ENCODE assay signal across 18 mouse cellular contexts in the genomic region with DNA sequence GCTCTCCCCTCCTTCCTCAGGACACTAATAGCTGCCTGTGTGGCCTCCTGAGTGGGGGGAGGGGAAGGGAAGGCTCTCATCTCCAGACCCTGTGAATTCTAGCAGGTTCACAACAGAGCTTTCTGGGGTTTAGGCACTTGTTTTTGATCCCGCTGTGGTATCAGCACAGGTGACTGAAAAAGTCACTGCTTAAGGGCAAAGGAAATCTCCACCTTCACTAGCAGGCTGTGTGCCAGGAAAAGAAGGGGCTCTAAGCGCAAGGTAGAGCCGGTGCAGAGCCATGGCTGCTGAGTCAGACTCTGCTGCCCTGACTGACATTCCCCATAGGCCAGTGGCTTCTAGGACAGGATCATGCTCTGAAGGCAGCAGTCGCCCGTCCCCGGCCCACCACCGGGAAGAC. TPM values are rescaled to one million over a fixed set of nuclear protein-coding genes. Genes with fewer than 3 reads are reported as not detected.
DNase-seq lines count a peak whose midpoint lies in the region; ATAC-seq and TF ChIP-seq lines count a peak whose summit lies in the region.
"Had no signal": no experiment of that assay in that cellular context is flagged by ENCODE, and none has a peak within 500 bp of the region (broad histone marks: within the 10 kb centered on the region; RNA-seq: fewer than 3 reads in every experiment).

No protein-coding gene starts in this region.

- no peak for TF ChIP-seq CTCF in gastrocnemius, adult 2 months (IDR thresholded peaks at IDR 0.05)

- H3K27ac ChIP-seq in gastrocnemius, adult 2 months, result peak overlapping the region; percentile 72
- H3K27ac ChIP-seq: hindbrain, embryonic 15.5 days; left cerebral cortex, adult 2 months; limb, embryonic 12.5 days; midbrain, embryonic 13.5 days had no signal

- H3K4me3 ChIP-seq in gastrocnemius, adult 2 months, result no peak overlapping the region; the same call in 1 of the 2 replicates
- H3K4me3 ChIP-seq: hindbrain, embryonic 15.5 days; left cerebral cortex, adult 2 months; limb, embryonic 12.5 days; midbrain, embryonic 13.5 days had no signal

- peak; percentile 51 for ATAC-seq in inflammation-experienced regulatory T-cells, adult 6 months
- ATAC-seq in megakaryocyte-erythroid progenitor cell, adult 5-6 weeks (replicated peaks; ENCODE audit: low FRiP score, low TSS enrichment, poor library complexity, severe bottlenecking), result 0 out of 2 replicates have a peak, but pooled peaks have one; percentile 29
- ATAC-seq: forebrain, postnatal 0 days; intestine, postnatal 0 days; midbrain, embryonic 13.5 days had no signal

- DNase-seq in gastrocnemius, adult 2 months, result no peak
- no peak for DNase-seq in gastrocnemius, adult 18-20 months (ENCODE audit: low spot score)
- peak; percentile 34 for DNase-seq in thymus, postnatal 0 days (ENCODE audit: low spot score)
- no peak for DNase-seq in thymus, postnatal 36 days
- DNase-seq in layer of hippocampus, postnatal 14 days (ENCODE audit: low spot score in 2 of 2), result no peak
- DNase-seq in urinary bladder, adult 2 months (ENCODE audit: low spot score), result no peak
- DNase-seq: cerebellum, postnatal 25 days; forebrain, postnatal 0 days; heart, postnatal 36 days; kidney, postnatal 10 days; right cerebral cortex, adult 18-20 months had no signal

- intact Hi-C loops in gastrocnemius, adult 2 months (cut with DNase I), result no loop called here

RNA-seq across cellular contexts. Expression of a gene that starts 15.8 kb away (rescaled TPM):
- total RNA-seq in gastrocnemius, adult 2 months (2021), result 10 to 100 TPM; 59.3 to 66.2 TPM
- 10 to 100 TPM; 64.7 TPM for total RNA-seq in gastrocnemius, adult 18-20 months (2021)
- polyA plus RNA-seq in thymus, postnatal 0 days (2015; fragmentation: Nextera tagmentation; extraction: Ambion mirVana), result 2.5 and 2.6 TPM in 2 replicates
- polyA plus RNA-seq in inflammation-experienced regulatory T-cells, adult 6 months (2017; shearing (Covaris generic)), result 1 to 10 TPM; 2.4 to 2.9 (median 2.6) TPM
- total RNA-seq in megakaryocyte-erythroid progenitor cell, adult 5-6 weeks (2014; fragmentation: Nextera tagmentation), result 26.4 and 28.6 TPM in 2 replicates
- total RNA-seq in megakaryocyte-erythroid progenitor cell, adult 5-6 weeks (2017), result 24.3 and 26.6 TPM in 2 replicates
- total RNA-seq in layer of hippocampus, postnatal 14 days (2021), result 100 to 1,000 TPM; 115 to 118 TPM
- polyA plus RNA-seq in urinary bladder, adult 2 months (2012; rRNA removed), result 17.2 and 19.1 TPM in 2 replicates

RNA-seq across cellular contexts. Expression of a gene that starts 25.5 kb away (rescaled TPM):
- 100 to 1,000 TPM; 141 to 159 TPM for total RNA-seq in gastrocnemius, adult 2 months (2021)
- total RNA-seq in gastrocnemius, adult 18-20 months (2021), result 100 to 1,000 TPM; 150 to 167 TPM
- 711 and 747 TPM in 2 replicates for polyA plus RNA-seq in thymus, postnatal 0 days (2015; fragmentation: Nextera tagmentation; extraction: Ambion mirVana)
- 100 to 1,000 TPM; 461 to 576 (median 475) TPM for polyA plus RNA-seq in inflammation-experienced regulatory T-cells, adult 6 months (2017; shearing (Covaris generic))
- total RNA-seq in megakaryocyte-erythroid progenitor cell, adult 5-6 weeks (2014; fragmentation: Nextera tagmentation), result 226 and 360 TPM in 2 replicates
- total RNA-seq in megakaryocyte-erythroid progenitor cell, adult 5-6 weeks (2017), result 171 and 175 TPM in 2 replicates
- 100 to 1,000 TPM; 140 to 149 TPM for total RNA-seq in layer of hippocampus, postnatal 14 days (2021)
- 264 and 322 TPM in 2 replicates for polyA plus RNA-seq in urinary bladder, adult 2 months (2012; rRNA removed)

RNA-seq across cellular contexts. Expression of a gene that starts 28.4 kb away (rescaled TPM):
- total RNA-seq in gastrocnemius, adult 2 months (2021), result 1 to 10 TPM; 1.7 to 2.9 TPM
- total RNA-seq in gastrocnemius, adult 18-20 months (2021), result 1 to 10 TPM in 1 of 2 experiments, under 1 TPM in 1; 0.96 to 2.3 TPM
- 4.8 and 5.4 TPM in 2 replicates for polyA plus RNA-seq in thymus, postnatal 0 days (2015; fragmentation: Nextera tagmentation; extraction: Ambion mirVana)
- polyA plus RNA-seq in inflammation-experienced regulatory T-cells, adult 6 months (2017; shearing (Covaris generic)), result 1 to 10 TPM; 4.6 to 6.9 (median 5.4) TPM
- 6.8 and 19.0 TPM in 2 replicates for total RNA-seq in megakaryocyte-erythroid progenitor cell, adult 5-6 weeks (2014; fragmentation: Nextera tagmentation)
- total RNA-seq in megakaryocyte-erythroid progenitor cell, adult 5-6 weeks (2017), result 0.23 and 0.28 TPM in 2 replicates
- 10 to 100 TPM; 29.9 to 32.7 TPM for total RNA-seq in layer of hippocampus, postnatal 14 days (2021)
- polyA plus RNA-seq in urinary bladder, adult 2 months (2012; rRNA removed), result 41.1 and 46.4 TPM in 2 replicates

RNA-seq across cellular contexts. Expression of a gene that starts 37.6 kb away (rescaled TPM):
- 1 to 10 TPM; 6.2 to 6.5 TPM for total RNA-seq in gastrocnemius, adult 2 months (2021)
- 1 to 10 TPM; 5.2 to 5.9 TPM for total RNA-seq in gastrocnemius, adult 18-20 months (2021)
- 17.7 and 18.5 TPM in 2 replicates for polyA plus RNA-seq in thymus, postnatal 0 days (2015; fragmentation: Nextera tagmentation; extraction: Ambion mirVana)
- polyA plus RNA-seq in inflammation-experienced regulatory T-cells, adult 6 months (2017; shearing (Covaris generic)), result 10 to 100 TPM; 23.0 to 28.1 (median 23.0) TPM
- 17.7 and 18.9 TPM in 2 replicates for total RNA-seq in megakaryocyte-erythroid progenitor cell, adult 5-6 weeks (2014; fragmentation: Nextera tagmentation)
- 20.4 and 23.3 TPM in 2 replicates for total RNA-seq in megakaryocyte-erythroid progenitor cell, adult 5-6 weeks (2017)
- total RNA-seq in layer of hippocampus, postnatal 14 days (2021), result 10 to 100 TPM; 21.3 to 21.4 TPM
- polyA plus RNA-seq in urinary bladder, adult 2 months (2012; rRNA removed), result 15.3 and 16.6 TPM in 2 replicates

RNA-seq across cellular contexts. Expression of a gene that starts 43.1 kb away (rescaled TPM):
- total RNA-seq in gastrocnemius, adult 2 months (2021), result 100 to 1,000 TPM in 1 of 2 experiments, 10 to 100 TPM in 1; 96.2 to 111 TPM
- total RNA-seq in gastrocnemius, adult 18-20 months (2021), result 100 to 1,000 TPM in 1 of 2 experiments, 10 to 100 TPM in 1; 96.7 to 102 TPM
- polyA plus RNA-seq in thymus, postnatal 0 days (2015; fragmentation: Nextera tagmentation; extraction: Ambion mirVana), result 35.0 and 40.4 TPM in 2 replicates
- 100 to 1,000 TPM in 1 of 3 experiments, 10 to 100 TPM in 2; 69.0 to 129 (median 86.9) TPM for polyA plus RNA-seq in inflammation-experienced regulatory T-cells, adult 6 months (2017; shearing (Covaris generic))
- 10.1 TPM in 1 of 2 replicates, not detected in the other for total RNA-seq in megakaryocyte-erythroid progenitor cell, adult 5-6 weeks (2014; fragmentation: Nextera tagmentation)
- total RNA-seq in megakaryocyte-erythroid progenitor cell, adult 5-6 weeks (2017), result 15.9 TPM in 1 of 2 replicates, not detected in the other
- total RNA-seq in layer of hippocampus, postnatal 14 days (2021), result 10 to 100 TPM; 47.1 to 50.2 TPM
- 55.7 and 56.2 TPM in 2 replicates for polyA plus RNA-seq in urinary bladder, adult 2 months (2012; rRNA removed)
